ENCODE assay signal across 7 mouse cellular contexts in genomic region chr4:109475577-109476553, GRCm38 (mm10). TPM values are rescaled to one million over a fixed set of nuclear protein-coding genes. Genes with fewer than 3 reads are reported as not detected.
DNase-seq lines count a peak whose midpoint lies in the region; ATAC-seq lines count a peak whose summit lies in the region.

No protein-coding gene starts in this region.

- peaks cover 12% of the 10 kb centered on the region for H3K4me1 ChIP-seq in midbrain, embryonic 10.5 days

- H3K27ac ChIP-seq in midbrain, embryonic 10.5 days (replicated peaks) = peak overlapping the region; percentile 98

- intact Hi-C loops in left cerebral cortex, postnatal 36 days (cut with DNase I) = loop anchor here (5.0 kb wide), 1 partner anchor 201 kb away; the partner anchor contains the start of gene Faf1

- peaks cover 15% of the 10 kb centered on the region for H3K36me3 ChIP-seq in midbrain, embryonic 10.5 days

- DNase-seq in adrenal gland, adult (ENCODE audit: inconsistent age in 2 of 2, low spot score in 1 of 2) = peak; percentile 68 to 88
- peak; percentile 18 to 44 for DNase-seq in gastrocnemius, adult 8-10 months (ENCODE audit: low spot score in 2 of 2)
- DNase-seq in induced T-regulatory cell, adult 2 months (ENCODE audit: low read depth) = peak; percentile 59
- DNase-seq in left cerebral cortex, postnatal 36 days (ENCODE audit: low spot score in 2 of 2) = peak; percentile 47
- peak; percentile 76 for DNase-seq in midbrain, embryonic 10.5 days (ENCODE audit: low spot score)
- DNase-seq in spleen, adult 18-20 months = peak; percentile 15 to 48

- WGBS in midbrain, embryonic 10.5 days = 1% methylated on average over 68 of the region's 68 CpGs

- H3K27me3 ChIP-seq in midbrain, embryonic 10.5 days (ENCODE audit: low read depth, poor library complexity, severe bottlenecking) = no peaks in the 10 kb centered on the region

- ATAC-seq in common myeloid progenitor, adult 5-6 weeks (replicated peaks; ENCODE audit: low read depth, poor library complexity, severe bottlenecking) = peak; percentile 26

- H3K9me3 ChIP-seq in midbrain, embryonic 10.5 days (replicated peaks) = no peaks in the 10 kb centered on the region

- H3K4me3 ChIP-seq in midbrain, embryonic 10.5 days = peak overlapping the region; percentile 89

RNA-seq across cellular contexts. Expression of gene Rnf11, which starts 8.7 kb away (rescaled TPM):
- total RNA-seq in common myeloid progenitor, adult 5-6 weeks (2017) = 24.7 and 29.2 TPM in 2 replicates
- total RNA-seq in gastrocnemius, adult 8-10 months (2022) = 100 to 1,000 TPM; 110 to 167 (median 131) TPM
- 100 to 1,000 TPM; 207 to 216 TPM for total RNA-seq in left cerebral cortex, postnatal 36 days (2021)
- polyA plus RNA-seq in midbrain, embryonic 10.5 days (2016; fragmentation: Nextera tagmentation; extraction: Ambion mirVana) = 24.5 and 30.9 TPM in 2 replicates

RNA-seq across cellular contexts. Expression of gene 4930522H14Rik, which starts 55.2 kb away (rescaled TPM):
- total RNA-seq in common myeloid progenitor, adult 5-6 weeks (2017) = not detected in 2 replicates
- not detected for total RNA-seq in gastrocnemius, adult 8-10 months (2022)
- total RNA-seq in left cerebral cortex, postnatal 36 days (2021) = not detected
- not detected in 2 replicates for polyA plus RNA-seq in midbrain, embryonic 10.5 days (2016; fragmentation: Nextera tagmentation; extraction: Ambion mirVana)

Comparison
In these comparisons a context has a peak if more than half of its experiments do, and no peak if none do; other contexts are left out.
1. Peak in every context shown above with its lines: DNase-seq, ATAC-seq, H3K4me3 ChIP-seq and H3K27ac ChIP-seq.